Mouse (Mus musculus): ENCODE results near the gene Bsg. TPM values are rescaled to one million over a fixed set of nuclear protein-coding genes. Genes with fewer than 3 reads are reported as not detected.

Gene Bsg
- total RNA-seq, 2 experiments from 2014 or later, result 618 to 637 TPM

Other genes starting within 250 kb of the Bsg start
- not detected for gene Vmn2r83, start 235.8 kb upstream of the Bsg start, total RNA-seq (2021)
- 10 to 100 TPM; 13.3 to 35.7 TPM for gene Plpp2, start 170.7 kb upstream of the Bsg start, total RNA-seq (2021)
- gene Mier2, start 149.3 kb upstream of the Bsg start, total RNA-seq (2021), result 10 to 100 TPM; 32.5 to 34.2 TPM
- gene Theg, start 117.2 kb upstream of the Bsg start, total RNA-seq (2021), result not detected
- under 1 TPM; 0.07 to 0.13 TPM for gene C2cd4c, start 90.5 kb upstream of the Bsg start, total RNA-seq (2021)
- 1 to 10 TPM; 3.3 to 5.9 TPM for gene Shc2, start 66.6 kb upstream of the Bsg start, total RNA-seq (2021)
- not detected for gene Odf3l2, start 58.8 kb upstream of the Bsg start, total RNA-seq (2021)
- gene Madcam1, start 39.9 kb upstream of the Bsg start, total RNA-seq (2021), result not detected
- gene Tpgs1, start 35.1 kb upstream of the Bsg start, total RNA-seq (2021), result 10 to 100 TPM; 29.6 to 34.4 TPM
- 100 to 1,000 TPM in 1 of 2 experiments, 10 to 100 TPM in 1; 87.6 to 120 TPM for gene Cdc34, start 22.3 kb upstream of the Bsg start, total RNA-seq (2021)
- gene Gzmm, start 15.5 kb upstream of the Bsg start, total RNA-seq (2021), result 1 to 10 TPM; 1.2 to 1.3 TPM
- 1 to 10 TPM; 6.1 to 9.4 TPM for gene Hcn2, start 12.1 kb downstream of the Bsg start, total RNA-seq (2021)
- gene Polrmt, start 42.1 kb downstream of the Bsg start, total RNA-seq (2021), result 10 to 100 TPM; 53.0 to 59.0 TPM
- gene Fgf22, start 50.6 kb downstream of the Bsg start, total RNA-seq (2021), result under 1 TPM in 1 of 2 experiments, not detected in 1; 0.13 TPM
- gene Rnf126, start 62.5 kb downstream of the Bsg start, total RNA-seq (2021), result 10 to 100 TPM; 47.4 to 51.1 TPM
- 10 to 100 TPM; 11.0 to 28.5 TPM for gene Fstl3, start 72.8 kb downstream of the Bsg start, total RNA-seq (2021)
- not detected for gene Prss57, start 86.5 kb downstream of the Bsg start, total RNA-seq (2021)
- 10 to 100 TPM; 59.4 to 62.2 TPM for gene Palm, start 89.1 kb downstream of the Bsg start, total RNA-seq (2021)
- gene Misp, start 116.5 kb downstream of the Bsg start, total RNA-seq (2021), result under 1 TPM; 0.60 to 0.74 TPM
- gene Ptbp1, start 149.9 kb downstream of the Bsg start, total RNA-seq (2021), result 100 to 1,000 TPM; 301 to 357 TPM
- 1 to 10 TPM in 1 of 2 experiments, not detected in 1; 1.1 TPM for gene Prtn3, start 170.0 kb downstream of the Bsg start, total RNA-seq (2021)
- gene Plppr3, start 170.1 kb downstream of the Bsg start, total RNA-seq (2021), result 1 to 10 TPM; 1.4 to 2.8 TPM
- not detected for gene Elane, start 181.8 kb downstream of the Bsg start, total RNA-seq (2021)
- 1,000 to 10,000 TPM; 1,757 to 2,495 TPM for gene Cfd, start 186.4 kb downstream of the Bsg start, total RNA-seq (2021)
- 10 to 100 TPM; 32.7 to 40.7 TPM for gene Med16, start 204.4 kb downstream of the Bsg start, total RNA-seq (2021)
- gene Gm26602, start 206.4 kb downstream of the Bsg start, total RNA-seq (2021), result not detected
- gene Kiss1r, start 212.5 kb downstream of the Bsg start, total RNA-seq (2021), result 1 to 10 TPM; 1.0 to 2.2 TPM
- gene R3hdm4, start 216.7 kb downstream of the Bsg start, total RNA-seq (2021), result 100 to 1,000 TPM in 1 of 2 experiments, 10 to 100 TPM in 1; 92.0 to 107 TPM
- 1 to 10 TPM; 3.6 to 4.3 TPM for gene Arid3a, start 222.6 kb downstream of the Bsg start, total RNA-seq (2021)

Data from adrenal gland, adult 18-20 months (tissue).